Mouse (Mus musculus): Measurements from ENCODE around the gene Arhgap25.

Gene Arhgap25

GRCm38 (mm10) chr6:87503536-87503935, 29.5 kb downstream of the Arhgap25 start:
- 82% methylated on average over 1 of the region's 1 CpGs for WGBS

- 45% methylated on average over 10 of the region's 10 CpGs for WGBS
Measured at GRCm38 (mm10) chr6:87502831-87503286, 30.2 kb downstream of the Arhgap25 start.

- 70% methylated on average over 6 of the region's 6 CpGs for WGBS
Measured at GRCm38 (mm10) chr6:87502411-87502810, 30.6 kb downstream of the Arhgap25 start.

GRCm38 (mm10) chr6:87500696-87501095, 32.4 kb downstream of the Arhgap25 start:
- whole genome bisulfite sequencing: 91% methylated on average over 7 of the region's 7 CpGs

GRCm38 (mm10) chr6:87499791-87500190, 33.3 kb downstream of the Arhgap25 start:
- WGBS: 72% methylated on average over 6 of the region's 6 CpGs

- WGBS: 68% methylated on average over 9 of the region's 9 CpGs
Measured at GRCm38 (mm10) chr6:87496143-87496542, 36.9 kb downstream of the Arhgap25 start.

GRCm38 (mm10) chr6:87494339-87494738, 38.7 kb downstream of the Arhgap25 start:
- WGBS: 70% methylated on average over 9 of the region's 9 CpGs

GRCm38 (mm10) chr6:87487657-87488426, 45.2 kb downstream of the Arhgap25 start:
- 78% methylated on average over 6 of the region's 6 CpGs for WGBS

GRCm38 (mm10) chr6:87484806-87485205, 48.3 kb downstream of the Arhgap25 start:
- 78% methylated on average over 5 of the region's 5 CpGs for WGBS

- 62% methylated on average over 3 of the region's 3 CpGs for WGBS
Measured at GRCm38 (mm10) chr6:87483900-87484289, 49.2 kb downstream of the Arhgap25 start.

- 74% methylated on average over 12 of the region's 12 CpGs for WGBS
Measured at GRCm38 (mm10) chr6:87483224-87483899, 49.7 kb downstream of the Arhgap25 start.

GRCm38 (mm10) chr6:87479291-87479999, 53.6 kb downstream of the Arhgap25 start:
- whole genome bisulfite sequencing: 68% methylated on average over 5 of the region's 5 CpGs

GRCm38 (mm10) chr6:87478847-87479246, 54.2 kb downstream of the Arhgap25 start:
- 60% methylated on average over 4 of the region's 4 CpGs for WGBS

- WGBS: 89% methylated on average over 5 of the region's 5 CpGs
Measured at GRCm38 (mm10) chr6:87475223-87475622, 57.8 kb downstream of the Arhgap25 start.

- WGBS: 92% methylated on average over 12 of the region's 12 CpGs
Measured at GRCm38 (mm10) chr6:87470098-87470497, 63.0 kb downstream of the Arhgap25 start.

GRCm38 (mm10) chr6:87468372-87468771, 64.7 kb downstream of the Arhgap25 start:
- 74% methylated on average over 10 of the region's 10 CpGs for WGBS

GRCm38 (mm10) chr6:87467373-87467772, 65.7 kb downstream of the Arhgap25 start:
- WGBS: 95% methylated on average over 1 of the region's 1 CpGs

GRCm38 (mm10) chr6:87466221-87466620, 66.8 kb downstream of the Arhgap25 start:
- 22% methylated on average over 12 of the region's 12 CpGs for WGBS

- 76% methylated on average over 6 of the region's 6 CpGs for WGBS
Measured at GRCm38 (mm10) chr6:87455507-87455906, 77.6 kb downstream of the Arhgap25 start.

GRCm38 (mm10) chr6:87451771-87452170, 81.3 kb downstream of the Arhgap25 start:
- WGBS: 73% methylated on average over 3 of the region's 3 CpGs

- WGBS: 53% methylated on average over 3 of the region's 3 CpGs
Measured at GRCm38 (mm10) chr6:87451016-87451415, 82.0 kb downstream of the Arhgap25 start.

- WGBS: 78% methylated on average over 3 of the region's 3 CpGs
Measured at GRCm38 (mm10) chr6:87449534-87449933, 83.5 kb downstream of the Arhgap25 start.

All from cerebral cortex, adult 2 months (tissue).